Mouse (Mus musculus) frontal cortex, postnatal 25 days (tissue): Measurements from ENCODE around the gene Plekha7.
"Not testable (repeated sequence)": the region's sequence is repeated elsewhere in the genome, so short reads cannot be mapped to it uniquely, and the experiment has no call there.

Source experiments
- DNase-seq, 2 experiments: peaks; one replicate each; pipeline ENCODE4 v3.0.0; 2022; ENCODE audit warnings: low spot score in 2 of 2

The Plekha7 gene

DNA sequence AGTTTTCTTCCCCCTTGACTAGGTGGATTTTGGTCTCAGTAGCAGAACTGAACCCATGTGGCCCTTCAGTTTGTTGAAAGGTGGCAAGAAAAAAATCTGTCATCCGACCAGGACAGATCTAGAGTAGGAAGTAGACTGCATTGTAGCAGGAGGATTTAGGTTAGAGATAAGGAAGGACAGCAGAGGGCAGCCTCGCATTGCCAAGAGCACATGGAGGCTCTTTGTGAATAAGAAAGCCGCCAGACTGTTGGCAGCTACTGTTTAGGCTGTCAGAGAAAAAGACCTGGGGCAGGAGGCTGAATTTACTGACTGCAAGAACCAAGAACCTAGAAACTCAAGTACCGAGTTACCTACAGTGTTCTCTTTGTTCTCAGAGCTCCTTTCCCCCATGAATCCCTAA, 176.8 kb downstream of the Plekha7 start:
- no peak for DNase-seq

GRCm38 (mm10) chr7:116129374-116129773, 178.8 kb downstream of the Plekha7 start:
- no peak for DNase-seq

DNA sequence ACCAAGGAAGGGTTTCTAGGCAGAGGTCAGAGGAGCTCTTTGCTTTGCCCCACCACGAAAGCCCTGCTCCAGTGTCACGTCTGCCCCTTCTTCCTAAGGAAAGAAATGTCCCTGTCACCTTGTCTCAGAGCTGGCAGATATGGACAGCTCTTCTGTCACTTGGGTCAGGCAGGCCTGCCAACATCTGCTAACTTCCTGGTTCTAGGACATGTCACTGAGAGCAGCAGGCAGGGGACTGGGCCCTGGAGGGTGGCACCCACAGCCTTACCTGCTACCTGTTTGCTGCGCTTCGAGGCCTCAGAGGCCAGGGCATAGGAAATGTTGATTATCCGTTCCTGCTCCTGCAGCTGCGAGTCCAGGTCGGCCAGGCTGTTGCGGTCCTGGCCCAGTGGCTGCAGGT, 179.9 kb downstream of the Plekha7 start:
- no peak for DNase-seq

- DNase-seq = no peak
These were observed 181.1 kb downstream of the Plekha7 start for GRCm38 (mm10) chr7:116127052-116127451.

DNA sequence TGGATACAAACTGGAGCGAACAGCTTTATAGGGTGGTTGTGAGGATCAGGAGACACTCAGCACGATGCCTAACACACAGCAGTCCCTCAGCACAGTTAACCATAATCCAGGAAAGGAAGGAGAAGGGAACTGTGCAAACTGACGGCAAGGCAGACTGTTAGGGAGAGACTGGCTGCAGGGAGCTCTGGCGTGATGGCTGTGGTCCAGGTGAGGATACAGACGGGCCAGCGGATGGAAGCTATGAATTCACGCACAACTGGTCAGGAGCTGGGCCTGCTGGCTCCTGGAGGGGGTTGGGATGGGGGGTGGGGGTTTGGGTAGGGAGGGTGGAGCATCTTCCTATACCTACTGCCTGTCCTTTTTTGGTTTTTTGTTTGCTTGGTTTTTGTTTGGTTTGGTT, 182.5 kb downstream of the Plekha7 start:
- DNase-seq = no peak

GRCm38 (mm10) chr7:116124057-116124456, 184.1 kb downstream of the Plekha7 start:
- no peak for DNase-seq

DNA sequence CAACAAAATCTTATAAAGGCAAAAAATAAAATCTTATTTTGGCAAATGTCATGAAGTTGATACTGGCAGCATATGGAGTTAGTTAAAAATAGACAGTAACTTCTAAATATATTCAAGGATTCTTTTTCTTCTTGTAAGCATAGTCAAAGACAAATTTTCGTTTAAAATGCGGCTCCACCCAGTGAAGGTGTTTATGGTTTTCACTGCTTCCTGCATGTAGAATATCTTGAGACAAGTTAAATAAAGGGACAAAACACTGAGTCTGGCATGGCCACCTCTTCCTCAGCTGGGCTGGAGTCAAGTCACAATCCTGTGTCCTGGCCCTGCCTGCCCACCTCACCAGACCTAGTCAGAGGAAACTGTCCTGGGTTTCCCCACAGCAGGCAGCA, 184.6 kb downstream of the Plekha7 start:
- no peak for DNase-seq

DNA sequence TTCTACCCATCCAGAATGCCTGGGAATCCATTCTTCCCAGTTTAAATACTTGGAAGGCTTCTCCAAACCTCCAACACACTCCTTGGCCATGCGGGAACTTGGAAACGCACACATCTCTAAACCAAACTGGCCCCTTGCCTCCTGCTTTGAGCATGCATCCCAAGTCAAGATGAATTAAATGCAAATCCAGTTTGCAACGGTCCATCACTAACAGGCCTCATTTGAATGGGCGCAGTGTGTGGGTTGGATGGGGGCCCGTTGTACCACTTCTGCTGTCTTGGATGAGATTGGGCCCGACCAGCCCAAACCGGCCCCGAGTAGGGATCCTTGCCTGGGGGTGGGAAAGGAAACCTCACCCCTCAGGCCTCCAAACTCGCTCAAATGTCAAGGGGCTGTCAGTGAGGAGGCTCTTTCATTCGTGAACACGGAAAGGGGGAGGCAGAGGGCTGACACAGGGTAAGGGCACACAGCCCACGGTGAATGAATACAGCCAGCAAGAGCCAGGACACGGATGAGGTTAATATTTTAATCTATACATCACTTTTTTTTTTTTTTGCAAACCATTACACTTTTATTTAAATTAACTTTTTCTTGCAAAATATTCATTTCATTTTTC, 185.1 kb downstream of the Plekha7 start:
- no peak for DNase-seq

DNA sequence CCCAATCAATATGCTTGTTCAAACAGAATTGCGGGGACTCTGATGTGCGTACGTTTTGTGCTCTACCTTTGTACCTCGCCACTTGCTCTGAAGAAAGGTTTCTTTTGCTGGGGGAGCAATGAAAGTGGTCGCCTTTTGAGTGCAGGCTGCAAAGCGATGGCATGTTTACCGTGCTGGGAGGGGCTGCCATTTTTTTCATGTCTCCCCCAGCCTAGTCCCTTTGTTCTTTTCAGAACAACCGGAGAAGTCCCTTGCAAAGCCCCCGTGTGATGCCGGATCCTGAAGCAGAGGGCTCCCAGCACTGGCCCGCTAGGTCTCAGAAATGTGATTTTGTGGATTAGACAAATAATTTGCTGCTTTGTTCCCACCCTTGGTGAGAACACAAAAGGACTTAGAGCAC, 187.0 kb downstream of the Plekha7 start:
- no peak for DNase-seq

DNA sequence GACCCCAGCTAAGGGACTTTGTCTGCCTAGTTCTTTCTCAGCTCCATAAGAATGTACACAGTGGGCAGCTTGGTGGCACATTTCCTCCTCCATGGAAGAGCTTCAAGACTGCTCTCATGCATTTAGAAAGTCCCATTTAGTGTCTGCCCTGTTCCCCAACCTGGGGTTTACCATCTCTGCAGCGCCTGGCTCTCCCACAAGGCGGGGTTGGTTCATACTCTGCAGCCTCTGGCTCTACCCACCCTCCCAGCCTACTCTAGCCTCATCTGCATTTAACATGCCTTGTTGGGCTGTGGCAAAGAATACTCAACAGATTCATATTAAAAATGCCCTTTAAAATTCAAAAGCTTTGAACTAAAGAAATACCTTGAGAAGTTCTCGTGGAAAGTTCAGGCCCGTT, 187.4 kb downstream of the Plekha7 start:
- no peak for DNase-seq

GRCm38 (mm10) chr7:116119306-116119857, 188.8 kb downstream of the Plekha7 start:
- DNase-seq = no peak

DNA sequence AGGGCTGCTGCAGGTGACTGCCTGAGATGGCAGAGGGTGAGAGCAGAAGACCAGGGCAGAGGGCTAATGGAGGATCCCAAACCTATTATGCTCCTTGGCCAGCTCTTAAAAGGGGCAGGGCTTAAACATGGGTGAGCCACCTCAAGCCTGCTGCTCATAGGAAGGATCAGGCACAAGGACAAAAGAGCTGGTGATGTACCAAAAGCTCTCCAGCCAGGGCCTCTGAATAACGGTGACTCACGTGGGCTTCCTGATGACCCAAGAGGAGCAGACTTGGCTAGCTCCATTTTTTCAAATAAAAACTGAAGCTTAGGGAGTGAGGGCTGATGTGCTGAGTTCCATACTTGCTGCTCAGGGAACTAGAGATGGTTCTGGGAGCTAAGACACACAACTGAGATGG, 192.2 kb downstream of the Plekha7 start:
- DNase-seq = no peak

- no peak for DNase-seq
These were observed 192.8 kb downstream of the Plekha7 start for GRCm38 (mm10) chr7:116115216-116115930.

DNA sequence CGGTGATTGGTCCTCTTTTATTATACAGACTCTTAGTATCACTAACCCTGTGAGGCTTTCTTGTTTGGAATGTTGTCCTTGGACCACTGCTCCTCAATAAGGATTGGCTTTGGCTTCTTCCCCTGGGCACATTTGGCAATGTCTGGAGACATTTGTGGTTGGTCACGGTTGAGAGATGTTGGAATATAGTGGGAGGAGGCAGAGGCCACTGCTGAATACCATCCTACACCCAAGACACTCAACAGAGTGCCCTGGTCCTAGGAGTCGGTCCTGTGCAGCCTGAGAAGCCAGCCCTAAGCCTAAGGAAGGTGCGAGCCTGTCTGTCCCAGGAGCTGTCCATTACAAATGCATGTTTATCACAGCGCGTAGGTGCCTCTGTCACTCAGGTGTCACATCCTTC, 196.6 kb downstream of the Plekha7 start:
- no peak for DNase-seq

GRCm38 (mm10) chr7:116110661-116111060, 197.5 kb downstream of the Plekha7 start:
- DNase-seq = no peak

DNA sequence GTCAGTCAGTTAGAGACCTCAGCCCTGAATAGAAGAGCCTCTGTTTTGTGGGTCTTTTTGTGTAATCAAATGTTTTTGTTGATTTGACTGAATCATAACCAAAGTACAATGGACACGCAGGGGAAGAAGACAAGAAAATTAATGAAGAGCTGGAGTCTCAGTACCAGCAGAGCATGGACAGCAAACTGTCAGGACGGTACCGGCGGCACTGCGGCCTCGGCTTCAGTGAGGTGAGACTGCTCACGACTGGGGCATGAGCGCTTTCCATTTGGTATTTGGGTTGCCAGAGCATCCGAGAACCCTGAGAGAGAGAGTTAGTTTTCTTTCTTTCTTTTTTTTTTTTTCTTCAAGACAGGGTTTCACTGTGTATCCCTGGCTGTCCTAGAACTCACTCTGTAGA, 205.1 kb downstream of the Plekha7 start:
- DNase-seq = no peak

GRCm38 (mm10) chr7:116099952-116100528, 208.1 kb downstream of the Plekha7 start:
- no peak for DNase-seq

- DNase-seq = no peak
These were observed 214.7 kb downstream of the Plekha7 start for GRCm38 (mm10) chr7:116093466-116093850.

GRCm38 (mm10) chr7:116092710-116093465, 215.3 kb downstream of the Plekha7 start:
- DNase-seq = peak; percentile 88 to 89

DNA sequence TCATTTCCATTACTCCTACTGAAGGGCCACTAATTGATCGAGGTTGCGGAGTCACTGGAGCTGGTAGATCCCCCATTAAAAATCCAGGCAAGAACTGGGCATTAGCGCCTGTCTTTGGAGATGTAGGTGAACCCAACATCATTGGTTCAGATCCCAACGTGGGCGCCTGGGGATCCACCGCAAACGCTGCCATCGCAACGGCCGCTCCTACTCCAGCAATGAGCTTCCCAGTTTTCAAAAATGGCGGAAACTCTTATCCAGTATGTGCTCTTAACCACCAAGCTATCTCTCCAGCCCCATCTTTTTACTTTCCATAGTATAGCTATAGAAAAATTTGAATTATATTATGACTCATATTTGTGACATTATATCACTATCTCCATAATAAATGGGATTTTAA, 223.8 kb downstream of the Plekha7 start, which contains the start of gene Gm4353:
Gene Gm4353, minus strand, starts transcription at position 270 of the 400 bp plus-strand sequence.
- not testable (repeated sequence) for DNase-seq
